Mouse (Mus musculus): Measurements from ENCODE around the gene Apol10a. TPM values are rescaled to one million over a fixed set of nuclear protein-coding genes. Genes with fewer than 3 reads are reported as not detected.

Gene Apol10a
- total RNA-seq (2023), result not detected

GRCm38 (mm10) chr15:77476693-77477092 is at the start of gene Apol10a:
TSS of gene Apol10a (plus strand) at chr15:77477047.

GRCm38 (mm10) chr15:77447392-77447791 is 29.5 kb upstream of the Apol10a start, which contains the start of gene Apol7b:
TSS of gene Apol7b (minus strand) at chr15:77447492.

DNA sequence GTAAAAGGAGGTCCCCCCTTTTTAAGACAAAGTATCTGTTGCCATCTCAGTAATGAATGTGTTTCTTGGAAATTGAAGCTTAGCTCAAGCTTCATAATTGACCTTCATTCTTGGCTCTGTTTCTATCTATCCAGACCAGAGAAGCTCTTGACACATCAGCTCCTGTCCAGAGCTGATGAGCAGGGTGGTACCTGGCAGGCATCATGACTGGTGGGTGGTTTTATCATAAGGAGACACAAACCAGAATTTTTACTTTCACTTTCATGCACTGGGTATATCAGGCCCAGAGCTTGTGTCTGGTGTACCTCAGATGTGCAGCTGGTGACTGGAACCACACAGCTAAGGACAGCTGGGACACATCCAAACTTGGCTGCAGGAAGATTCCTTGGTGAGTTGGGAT is 31.1 kb downstream of the Apol10a start, which contains the start of gene Apol11a:
TSS of gene Apol11a (plus strand) at position 306 of the 400 bp plus-strand sequence.

DNA sequence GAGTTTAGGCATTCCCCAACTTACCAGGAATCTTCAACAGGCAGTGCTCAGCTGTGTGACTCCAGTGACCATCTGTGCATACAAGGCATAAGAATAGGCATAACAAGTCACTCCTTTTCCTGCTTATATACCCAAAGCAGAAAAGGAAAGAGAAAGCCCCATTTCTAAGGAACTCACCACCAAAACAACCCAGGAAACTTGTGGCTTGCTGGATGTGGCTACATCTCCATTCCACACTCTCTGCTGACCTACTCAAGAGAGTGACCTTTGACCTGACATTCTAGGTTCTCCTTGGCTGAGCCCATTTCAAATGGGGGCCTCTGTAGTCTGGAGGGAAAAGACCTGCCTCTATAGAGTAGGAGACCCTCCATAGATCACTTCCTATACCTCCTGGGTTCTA is 56.4 kb downstream of the Apol10a start, which contains the start of gene Apol7c:
TSS of gene Apol7c (minus strand) at position 101 of the 400 bp plus-strand sequence.

Other genes with a start within 250 kb of the Apol10a start
- under 1 TPM; 0.22 to 0.68 TPM for gene Rbfox2, start 170.0 kb upstream of the Apol10a start, total RNA-seq (2023)
- not detected for gene Apol7a, start 77.9 kb upstream of the Apol10a start, total RNA-seq (2023)
- not detected for gene Apol9a, start 65.9 kb upstream of the Apol10a start, total RNA-seq (2023)
- not detected for gene Apol7b, start 29.6 kb upstream of the Apol10a start, total RNA-seq (2023)
- gene Apol11a, start 31.2 kb downstream of the Apol10a start, total RNA-seq (2023), result not detected
- gene Apol7c, start 56.3 kb downstream of the Apol10a start, total RNA-seq (2023), result not detected
- not detected for gene 1700025B11Rik, start 84.8 kb downstream of the Apol10a start, total RNA-seq (2023)
- gene Apol10b, start 119.1 kb downstream of the Apol10a start, total RNA-seq (2023), result not detected
- not detected for gene Gm36245, start 122.2 kb downstream of the Apol10a start, total RNA-seq (2023)
- under 1 TPM; 0.38 to 0.46 TPM for gene Apol11b, start 166.2 kb downstream of the Apol10a start, total RNA-seq (2023)
- not detected for gene Apol7e, start 221.8 kb downstream of the Apol10a start, total RNA-seq (2023)

Measured in neutrophil, adult 83 days (primary cell).